Mouse (Mus musculus) hindbrain, embryonic 11.5 days (tissue): ENCODE results near the gene Chd3. TPM values are rescaled to one million over a fixed set of nuclear protein-coding genes. Genes with fewer than 3 reads are reported as not detected.

Experiments
- ATAC-seq: fragments of 200-750 bp; cut with Nextera tagmentation; 2 replicates; pipeline ENCODE4 v1.8.0; 2017; ENCODE audit warnings: mild to moderate bottlenecking, moderate TSS enrichment, moderate library complexity; ENCODE audit not compliant: low FRiP score
- DNase-seq: peaks from one replicate; pipeline ENCODE4 v3.0.0-alpha.2; 2015; ENCODE audit warnings: low spot score
- H3K27ac ChIP-seq: fragments of 300-500 bp; sonication (generic); 2 replicates; pipeline ENCODE4 v1.5.1; 2014; ENCODE audit warnings: mild to moderate bottlenecking, low read depth, low read length
- H3K27me3 ChIP-seq: fragments of 300-500 bp; sonication (generic); 2 replicates; pipeline ENCODE4 v1.6.1; 2014; ENCODE audit warnings: mild to moderate bottlenecking, low read length, moderate library complexity, mixed read lengths; ENCODE audit not compliant: control insufficient read depth, insufficient read depth
- H3K36me3 ChIP-seq: fragments of 300-500 bp; sonication (generic); 2 replicates; pipeline ENCODE4 v1.6.1; 2014; ENCODE audit warnings: mild to moderate bottlenecking, low read length, moderate library complexity, mixed read lengths; ENCODE audit not compliant: control insufficient read depth, insufficient read depth
- H3K4me1 ChIP-seq: fragments of 300-500 bp; sonication (generic); replicated peaks from 2 replicates; pipeline ENCODE4 v1.6.1; 2014; ENCODE audit warnings: low read length, mixed read lengths; ENCODE audit not compliant: control insufficient read depth, insufficient read depth
- H3K4me2 ChIP-seq: fragments of 300-500 bp; sonication (generic); replicated peaks from 2 replicates; pipeline ENCODE4 v1.6.1; 2014; ENCODE audit warnings: mild to moderate bottlenecking, low read depth, low read length
- H3K4me3 ChIP-seq: fragments of 300-500 bp; sonication (generic); 2 replicates; pipeline ENCODE4 v1.5.1; 2014; ENCODE audit warnings: low read depth, low read length
- H3K9ac ChIP-seq: fragments of 300-500 bp; sonication (generic); 2 replicates; pipeline ENCODE4 v1.6.1; 2014; ENCODE audit warnings: low read depth, low read length
- H3K9me3 ChIP-seq: fragments of 300-500 bp; sonication (generic); 2 replicates; pipeline ENCODE4 v1.6.1; 2016; ENCODE audit warnings: low read length; ENCODE audit not compliant: control insufficient read depth
- WGBS: fragments of 180-500 bp; shearing (Covaris S2); extraction: QIAGEN DNeasy Blood & Tissue Kit; methylation state at CpG from one replicate; pipeline ENCODE4 v1.1.7; 2014; 5-methylcytosine and 5-hydroxymethylcytosine counted together
- polyA plus RNA-seq: library from polyadenylated mRNA; unstranded; fragments of >200 nt; fragmentation: Nextera tagmentation; extraction: Ambion mirVana; gene quantifications from 2 replicates; pipeline ENCODE4 v1.2.1, GENCODE M21; 2014

Chd3 gene
- polyA plus RNA-seq = 44.3 and 57.1 TPM in 2 replicates

DNA sequence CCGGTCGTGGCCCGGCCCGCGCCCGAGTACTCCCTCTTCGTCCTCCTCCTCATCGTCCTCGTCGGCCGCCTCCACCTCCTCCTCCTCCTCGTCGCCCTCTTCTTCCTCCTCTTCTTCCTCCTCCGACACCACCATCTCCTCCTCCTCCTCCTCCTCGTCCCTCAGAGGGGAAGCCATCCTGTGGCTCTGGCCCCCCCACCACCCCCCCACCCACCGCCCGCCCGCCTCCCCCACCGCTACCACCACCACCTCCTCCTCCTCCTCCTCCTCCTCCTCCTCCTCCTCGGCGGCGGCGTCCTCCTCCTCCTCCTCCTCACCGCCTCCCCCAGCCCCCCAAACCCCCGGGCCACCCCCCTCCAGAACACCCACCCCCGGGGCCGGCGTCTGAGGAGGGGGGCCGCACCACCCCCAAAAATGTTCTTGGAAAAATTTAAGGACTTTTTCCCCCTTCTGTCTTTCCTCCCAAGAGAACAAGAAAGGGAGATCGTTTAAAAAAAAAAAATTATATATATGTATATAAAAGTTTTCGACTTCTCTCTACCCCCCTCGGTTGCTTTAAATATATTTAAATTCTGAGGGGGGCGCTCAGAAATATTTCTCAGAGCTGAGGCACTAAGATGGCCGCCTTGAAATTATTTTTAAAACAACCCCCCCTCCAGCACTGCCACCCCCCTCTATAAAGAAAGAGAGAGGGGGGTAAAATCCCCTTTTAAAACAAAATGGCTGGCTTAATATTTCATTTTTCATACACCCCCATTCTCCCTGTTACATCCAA, at the start of gene Chd3:
Gene Chd3, minus strand, starts transcription at position 192 of the 775 bp plus-strand sequence.
- Histone ChIP-seq H3K4me3 (peak within 1 kb of the TSS; percentile 95), H3K4me2 (peak within 1 kb of the TSS; percentile 84), H3K27ac (peak within 1 kb of the TSS; percentile 100), H3K9ac (peak within 1 kb of the TSS; percentile 100), H3K9me3 (no peaks in the 10 kb centered on the region), H3K36me3 (no peaks in the 10 kb centered on the region), H3K27me3 (no peaks in the 10 kb centered on the region), H3K4me1 (peaks cover 30% of the 10 kb centered on the region)
- 4% methylated on average over 9 of the region's 34 CpGs for WGBS
- ATAC-seq = no peak
- DNase-seq = peak; percentile 66

DNA sequence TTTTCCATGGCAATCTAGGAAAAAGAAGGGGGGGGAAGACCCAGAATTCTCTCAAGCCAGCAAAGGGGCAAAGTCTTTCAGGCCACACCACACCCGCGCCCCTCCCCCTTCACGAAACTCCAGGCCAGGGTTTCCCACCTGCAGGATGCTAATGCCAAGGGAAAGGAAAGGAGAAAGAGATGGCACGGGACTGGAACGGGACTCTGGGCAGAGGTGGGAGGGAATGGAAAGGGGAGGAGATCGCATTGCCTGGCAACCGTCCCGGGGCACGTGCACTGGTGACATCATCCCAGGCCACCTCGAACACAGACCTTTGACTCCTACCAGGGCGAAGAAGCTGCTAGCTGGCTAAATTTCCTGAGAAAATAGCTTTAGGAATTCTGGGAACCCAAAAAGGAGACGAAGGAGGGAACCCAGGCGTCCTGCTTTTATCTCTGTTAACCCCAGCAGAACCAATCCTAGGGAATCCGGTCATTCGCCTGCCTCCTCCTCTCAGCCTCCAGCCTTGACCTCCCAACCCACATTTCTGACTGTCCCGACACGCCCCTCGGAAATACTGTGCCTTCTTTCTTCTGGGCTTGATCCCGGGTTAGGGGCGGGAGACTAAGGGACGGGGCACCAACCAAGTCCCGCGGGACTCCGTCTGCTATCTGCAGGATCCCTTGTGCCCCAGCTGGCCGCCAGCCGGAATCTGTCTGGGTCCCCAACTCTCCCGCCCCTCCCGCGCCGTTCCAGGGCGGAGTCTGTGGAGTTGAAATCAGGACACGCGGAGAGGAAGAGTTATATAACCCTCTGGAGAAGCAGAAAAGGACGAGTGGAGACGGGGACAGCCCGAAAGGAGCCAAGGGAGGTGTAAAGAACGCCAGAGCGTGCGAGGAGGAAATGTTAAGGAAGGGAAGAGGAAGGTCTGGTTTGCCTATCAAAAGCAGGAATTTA, 48.5 kb upstream of the Chd3 start:
- Histone ChIP-seq H3K4me1 (peaks cover 17% of the 10 kb centered on the region), H3K4me3 (peak overlapping the region; percentile 80), H3K27me3 (peaks cover 17% of the 10 kb centered on the region), H3K9me3 (no peaks in the 10 kb centered on the region), H3K9ac (peak overlapping the region; percentile 67), H3K36me3 (no peaks in the 10 kb centered on the region), H3K4me2 (peak overlapping the region; percentile 99), H3K27ac (peak overlapping the region; percentile 100)
- ATAC-seq (peak; percentile 57), DNase-seq (peak; percentile 94)
- under 1% methylated on average over 39 of the region's 39 CpGs for WGBS

DNA sequence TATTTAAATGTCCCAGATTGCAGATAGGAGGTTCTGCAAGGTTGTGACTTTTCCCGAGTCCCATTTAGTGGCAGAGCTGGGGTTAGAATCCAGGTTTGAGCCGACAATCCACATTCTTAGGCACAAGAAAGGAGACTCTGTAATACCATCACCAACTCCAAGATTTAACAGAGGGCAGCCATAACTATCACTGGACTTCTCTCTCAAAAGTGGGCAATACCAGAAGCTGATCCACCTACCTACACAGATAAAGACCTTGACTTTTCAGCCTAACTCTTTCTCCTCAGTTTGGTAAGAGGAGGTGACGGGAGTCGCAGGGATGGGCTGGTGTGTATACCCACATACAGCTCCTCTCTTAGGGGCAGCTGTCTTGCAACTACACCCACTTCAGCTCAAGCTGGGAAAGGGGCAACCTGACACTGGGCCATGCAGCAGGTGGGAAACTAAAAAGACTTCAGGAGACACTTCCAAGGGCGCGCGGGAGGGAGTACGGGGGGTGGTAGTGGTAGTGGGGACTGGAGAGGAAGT, 47.8 kb upstream of the Chd3 start:
- DNase-seq (no peak), ATAC-seq (no peak)
- Histone ChIP-seq H3K27me3 (peaks cover 11% of the 10 kb centered on the region), H3K9me3 (no peaks in the 10 kb centered on the region), H3K9ac (peak overlapping the region; percentile 4; the same call in 1 of the 2 replicates), H3K4me1 (peaks cover 25% of the 10 kb centered on the region), H3K4me2 (peak overlapping the region; percentile 99), H3K27ac (peak overlapping the region; percentile 100), H3K4me3 (peak overlapping the region; percentile 80), H3K36me3 (no peaks in the 10 kb centered on the region)
- 1% methylated on average over 8 of the region's 8 CpGs for WGBS

DNA sequence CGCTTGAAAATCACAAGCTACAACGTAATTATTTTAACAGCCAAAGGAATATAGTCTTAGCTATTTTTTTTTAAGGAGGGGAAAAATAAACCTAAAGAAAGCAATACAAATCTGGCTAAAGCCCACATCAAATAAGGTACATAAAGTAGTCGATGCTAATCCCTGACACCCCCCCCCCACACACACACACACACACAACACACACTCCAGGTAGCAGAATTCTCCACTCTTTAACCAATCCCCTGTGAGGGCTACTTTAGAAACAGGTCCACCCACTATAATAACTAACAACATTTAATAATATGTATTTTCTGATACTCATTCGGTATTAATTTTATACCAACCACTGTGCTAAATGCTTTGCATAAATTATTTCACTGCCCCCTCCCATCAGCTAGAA, 47.3 kb upstream of the Chd3 start:
- H3K4me1 ChIP-seq = peaks cover 27% of the 10 kb centered on the region
- DNase-seq = peak; percentile 8
- H3K9me3 ChIP-seq = no peaks in the 10 kb centered on the region
- peak overlapping the region; percentile 99 for H3K4me2 ChIP-seq
- peaks cover 8% of the 10 kb centered on the region for H3K27me3 ChIP-seq
- WGBS = under 1% methylated on average over 4 of the region's 4 CpGs
- ATAC-seq = no peak
- H3K9ac ChIP-seq = peak overlapping the region; percentile 4
- peak overlapping the region; percentile 80 for H3K4me3 ChIP-seq
- no peaks in the 10 kb centered on the region for H3K36me3 ChIP-seq
- peak overlapping the region; percentile 100 for H3K27ac ChIP-seq

DNA sequence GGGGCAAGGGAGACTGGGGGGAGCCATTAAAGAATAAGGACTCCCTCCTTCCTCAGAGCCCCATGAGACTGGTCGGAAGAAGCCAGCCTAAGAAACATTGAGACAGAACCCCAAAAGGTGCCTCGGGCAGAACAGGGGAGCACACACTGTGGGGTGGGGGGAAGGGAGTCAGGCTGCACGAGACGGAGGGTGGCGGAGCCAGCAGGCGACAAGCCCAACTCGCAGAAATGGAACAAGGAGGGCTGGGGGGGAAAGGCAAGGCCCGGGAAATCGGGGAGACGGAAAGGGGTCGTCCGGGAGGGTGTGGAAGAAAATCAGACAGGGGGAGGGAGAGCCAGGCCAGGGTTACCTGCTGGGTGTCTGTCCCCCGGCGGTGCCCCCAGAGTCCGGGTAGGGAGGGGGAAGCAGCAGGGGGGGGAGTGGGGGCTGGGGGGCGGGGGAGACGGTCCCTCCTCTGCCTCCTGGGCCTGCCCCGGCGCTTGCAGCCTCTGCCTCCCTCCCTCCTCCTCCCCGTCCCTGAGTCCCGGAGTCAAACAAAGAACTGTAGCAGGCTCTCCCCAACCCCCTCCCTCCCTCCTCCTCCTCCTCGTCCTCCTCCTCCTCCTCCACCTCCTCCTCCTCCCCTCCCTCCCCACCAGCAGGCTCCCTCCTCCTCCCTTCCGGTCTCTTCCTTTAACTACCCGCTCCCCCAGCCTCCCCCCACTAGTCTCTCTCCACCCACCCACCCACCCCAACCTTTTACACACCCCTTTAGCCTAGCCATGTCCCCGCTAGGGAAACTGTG, 46.7 kb upstream of the Chd3 start:
- Histone ChIP-seq H3K4me1 (peaks cover 27% of the 10 kb centered on the region), H3K27me3 (peaks cover 2% of the 10 kb centered on the region), H3K36me3 (no peaks in the 10 kb centered on the region), H3K4me3 (peak overlapping the region; percentile 80), H3K27ac (peak overlapping the region; percentile 100), H3K9me3 (no peaks in the 10 kb centered on the region), H3K9ac (peak overlapping the region; percentile 99), H3K4me2 (peak overlapping the region; percentile 99)
- WGBS = under 1% methylated on average over 15 of the region's 25 CpGs
- no peak for ATAC-seq
- peak; percentile 82 for DNase-seq

DNA sequence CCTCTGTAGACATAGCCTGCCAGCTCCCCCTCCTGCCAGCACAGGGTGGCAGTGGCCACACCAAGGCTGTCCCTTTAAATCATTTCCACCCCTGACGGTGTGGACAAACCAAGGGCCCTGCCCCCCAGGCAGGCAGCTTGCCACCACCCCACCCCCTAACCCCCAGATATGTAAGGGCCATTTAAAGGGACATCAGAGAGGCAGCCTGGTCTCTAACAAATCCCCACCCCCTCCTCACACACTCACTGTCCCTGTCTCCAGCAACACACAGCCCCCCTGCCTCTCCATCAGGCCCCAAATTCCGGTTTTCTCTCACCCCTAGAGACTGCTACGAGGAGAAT, 46.1 kb upstream of the Chd3 start:
- WGBS = 0% methylated on average over 3 of the region's 3 CpGs
- ATAC-seq (no peak), DNase-seq (peak; percentile 64)
- peak overlapping the region; percentile 99 for H3K9ac ChIP-seq
- H3K4me1 ChIP-seq = peaks cover 23% of the 10 kb centered on the region
- no peaks in the 10 kb centered on the region for H3K36me3 ChIP-seq
- H3K4me3 ChIP-seq = peak overlapping the region; percentile 80
- no peaks in the 10 kb centered on the region for H3K9me3 ChIP-seq
- H3K27ac ChIP-seq = peak overlapping the region; percentile 100
- peak overlapping the region; percentile 99 for H3K4me2 ChIP-seq
- H3K27me3 ChIP-seq = no peaks in the 10 kb centered on the region

DNA sequence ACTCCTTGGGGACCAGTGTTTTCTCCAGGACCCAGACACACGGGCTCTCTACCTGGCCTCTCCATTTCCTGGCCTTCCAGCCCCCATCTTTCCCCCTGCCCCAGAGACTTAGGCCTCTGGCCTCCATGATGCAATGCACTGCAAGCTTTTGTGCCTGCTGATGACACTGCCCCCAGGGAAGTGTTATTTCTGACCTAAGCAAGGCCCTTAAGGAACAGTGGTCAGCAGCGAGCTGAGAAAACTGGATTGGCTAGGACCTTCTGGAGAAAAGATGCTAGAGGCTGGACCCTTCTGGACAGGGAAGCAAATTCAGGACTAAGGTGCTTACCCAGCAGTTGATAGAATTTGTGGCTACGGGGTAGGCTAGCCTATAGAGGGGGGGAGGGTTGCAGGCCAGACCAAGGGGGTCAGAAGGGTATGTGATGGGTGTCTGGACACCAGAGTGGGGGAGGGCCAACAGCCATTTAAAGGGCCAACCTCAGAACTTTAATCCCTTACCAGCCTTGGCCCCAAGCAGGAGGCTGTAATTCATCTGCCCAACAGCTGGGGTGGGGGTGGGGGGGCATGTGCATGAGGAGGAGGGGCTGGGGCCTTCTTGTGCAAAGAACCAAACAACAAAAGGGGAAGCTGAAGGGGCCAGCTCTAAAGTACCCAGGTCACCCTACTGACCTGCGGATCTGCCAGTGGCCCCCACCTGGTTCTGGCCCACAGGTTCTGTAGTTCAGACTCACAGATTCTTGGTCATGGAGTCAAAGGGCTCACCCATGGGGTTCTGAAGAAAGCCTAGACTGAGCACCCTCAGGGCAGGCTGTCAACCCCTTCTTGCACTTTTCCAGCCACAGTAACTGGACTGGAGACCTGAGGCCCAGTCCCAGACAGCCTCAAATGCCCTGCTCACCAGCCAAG, 45.5 kb upstream of the Chd3 start:
- no peak for ATAC-seq
- Histone ChIP-seq H3K36me3 (no peaks in the 10 kb centered on the region), H3K4me1 (peaks cover 23% of the 10 kb centered on the region), H3K27ac (peak overlapping the region; percentile 100), H3K4me2 (peak overlapping the region; percentile 99), H3K4me3 (peak overlapping the region; percentile 80), H3K27me3 (no peaks in the 10 kb centered on the region), H3K9ac (peak overlapping the region; percentile 99), H3K9me3 (no peaks in the 10 kb centered on the region)
- peak; percentile 39 for DNase-seq
- WGBS = 4% methylated on average over 4 of the region's 4 CpGs
